Mouse (Mus musculus): Measurements from ENCODE around the gene Tlr6. TPM values are rescaled to one million over a fixed set of nuclear protein-coding genes. Genes with fewer than 3 reads are reported as not detected.

Gene Tlr6
- total RNA-seq, 4 experiments from 2014 or later: 1.4 to 2.8 (median 2.1) TPM

GRCm38 (mm10) chr5:64932775-64933174, 27.1 kb downstream of the Tlr6 start:
- no peak for DNase-seq (ENCODE audit: low spot score in 2 of 2)

DNA sequence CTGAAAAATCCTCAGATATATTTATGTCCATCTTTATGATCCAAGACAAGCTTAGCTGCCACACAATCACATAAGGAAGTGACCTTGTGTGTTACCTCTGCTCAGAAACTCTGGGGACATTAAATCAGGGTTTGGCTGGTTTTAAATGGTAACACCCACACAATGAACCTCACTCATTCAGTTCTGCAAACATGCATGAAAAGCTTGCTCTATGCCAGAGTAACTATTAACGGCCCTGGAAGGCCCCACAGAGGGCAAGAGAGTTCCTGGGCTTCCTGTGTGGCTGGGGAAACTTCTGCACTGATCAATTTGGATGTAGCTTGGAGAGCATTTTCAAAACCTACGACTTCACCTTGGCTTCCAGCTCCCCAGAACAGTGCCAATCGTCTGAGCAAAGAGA, 27.7 kb downstream of the Tlr6 start:
- no peak for DNase-seq (ENCODE audit: low spot score in 2 of 2)

- DNase-seq (ENCODE audit: low spot score in 2 of 2): no peak
Observed at GRCm38 (mm10) chr5:64922891-64923381, 37.0 kb downstream of the Tlr6 start.

DNA sequence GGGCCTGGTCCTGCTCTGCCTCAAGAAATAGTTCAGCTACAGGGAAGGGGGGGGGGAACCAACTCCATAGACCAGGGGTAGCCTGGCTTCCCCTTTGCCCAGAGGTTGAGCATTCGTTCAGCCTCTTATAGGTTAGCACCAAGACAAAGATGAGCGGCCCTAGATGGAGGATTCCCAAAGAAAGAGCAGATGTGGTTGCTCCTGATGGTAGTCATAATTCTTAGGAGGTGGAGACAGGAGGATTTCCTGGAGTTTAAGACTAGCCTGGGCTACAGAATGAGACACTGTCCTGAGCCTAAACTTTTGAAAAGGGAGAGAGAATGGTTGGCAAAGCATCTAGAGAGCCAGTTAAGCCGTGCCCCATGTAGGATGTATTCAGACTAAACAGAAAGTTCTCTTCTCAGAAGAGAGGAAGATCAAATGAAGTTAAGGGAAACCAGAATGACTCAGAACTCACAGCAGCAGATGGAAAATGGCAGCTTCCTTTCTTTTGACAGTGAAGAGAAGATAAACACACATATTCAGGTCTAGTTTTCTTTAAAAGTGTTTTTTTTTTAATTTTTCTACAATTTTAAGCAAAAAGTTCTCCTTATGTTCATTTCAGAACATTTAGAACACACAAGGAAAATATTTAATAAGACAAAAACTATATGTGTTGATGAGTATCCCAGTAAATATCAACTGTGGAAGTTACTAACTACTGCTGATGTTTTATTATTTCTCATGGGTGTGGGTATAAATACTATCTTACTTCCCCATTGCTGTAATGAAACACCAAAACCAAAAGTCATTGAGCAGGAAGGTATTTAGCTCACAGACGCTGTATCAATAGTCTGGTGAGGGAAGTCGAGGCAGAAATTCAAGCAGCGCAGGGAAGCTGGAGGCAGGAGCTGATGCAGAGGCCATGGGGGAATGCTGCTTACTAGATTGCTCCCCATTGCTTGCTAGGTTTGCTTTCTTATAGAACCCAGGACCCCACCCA, 41.0 kb downstream of the Tlr6 start:
- no peak for DNase-seq (ENCODE audit: low spot score in 2 of 2)

- DNase-seq (ENCODE audit: low spot score in 2 of 2): no peak
Observed at GRCm38 (mm10) chr5:64917721-64918120, 42.2 kb downstream of the Tlr6 start.

DNA sequence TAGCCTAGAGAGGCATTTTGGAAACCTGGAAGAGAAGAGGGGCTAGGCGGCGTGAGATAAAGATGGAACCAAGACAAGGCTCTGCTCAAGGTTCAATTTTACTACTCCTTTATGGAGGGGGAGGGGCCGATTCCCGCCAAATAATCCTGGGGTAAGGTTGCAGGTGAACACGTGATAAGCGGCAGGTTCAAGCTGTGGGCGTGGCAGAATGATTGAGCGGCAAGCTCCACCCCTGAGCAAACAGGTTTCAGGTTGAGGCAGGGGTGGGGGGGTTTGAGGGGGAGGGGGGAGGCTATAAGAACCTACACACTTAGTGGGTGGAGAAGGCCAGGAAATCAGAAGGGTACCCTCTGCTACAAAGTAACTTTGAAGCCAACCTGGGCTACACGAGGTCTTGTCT, 42.7 kb downstream of the Tlr6 start:
- no peak for DNase-seq (ENCODE audit: low spot score in 2 of 2)

DNA sequence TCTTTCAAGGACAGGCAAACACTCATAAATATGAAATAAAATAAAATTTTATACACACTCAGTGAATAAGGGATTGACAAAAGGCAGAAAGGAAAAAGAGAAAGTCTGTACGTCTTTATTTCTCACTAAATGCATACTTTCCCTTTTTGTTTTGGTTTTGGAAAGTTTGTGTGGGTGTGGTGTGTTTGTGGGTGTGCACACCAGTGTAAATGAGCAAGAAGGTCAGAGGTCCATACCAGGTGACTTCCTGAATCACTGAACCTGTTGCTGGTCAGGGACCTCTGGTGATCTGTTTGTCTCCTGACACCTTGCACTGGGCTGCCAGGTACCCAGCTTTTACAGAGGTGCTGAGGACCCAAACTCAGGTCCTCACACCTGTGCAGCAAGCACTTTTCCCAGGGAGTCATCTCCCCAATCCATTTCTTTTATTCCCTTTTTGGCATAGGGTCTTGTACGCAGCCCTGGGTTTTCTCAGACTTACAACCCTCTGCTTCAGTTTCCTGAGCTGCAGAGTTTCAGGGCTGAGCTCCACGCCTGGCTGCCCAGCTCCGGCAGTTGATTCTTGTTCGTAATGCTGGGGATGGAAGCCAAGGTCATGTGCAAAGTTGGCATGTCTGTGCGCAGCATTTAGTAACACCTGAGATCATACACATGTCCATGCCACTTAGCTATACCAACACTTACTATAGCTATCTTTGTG, 51.2 kb downstream of the Tlr6 start:
- no peak for DNase-seq (ENCODE audit: low spot score in 2 of 2)

GRCm38 (mm10) chr5:64907906-64908305, 52.0 kb downstream of the Tlr6 start:
- no peak for DNase-seq (ENCODE audit: low spot score in 2 of 2)

DNA sequence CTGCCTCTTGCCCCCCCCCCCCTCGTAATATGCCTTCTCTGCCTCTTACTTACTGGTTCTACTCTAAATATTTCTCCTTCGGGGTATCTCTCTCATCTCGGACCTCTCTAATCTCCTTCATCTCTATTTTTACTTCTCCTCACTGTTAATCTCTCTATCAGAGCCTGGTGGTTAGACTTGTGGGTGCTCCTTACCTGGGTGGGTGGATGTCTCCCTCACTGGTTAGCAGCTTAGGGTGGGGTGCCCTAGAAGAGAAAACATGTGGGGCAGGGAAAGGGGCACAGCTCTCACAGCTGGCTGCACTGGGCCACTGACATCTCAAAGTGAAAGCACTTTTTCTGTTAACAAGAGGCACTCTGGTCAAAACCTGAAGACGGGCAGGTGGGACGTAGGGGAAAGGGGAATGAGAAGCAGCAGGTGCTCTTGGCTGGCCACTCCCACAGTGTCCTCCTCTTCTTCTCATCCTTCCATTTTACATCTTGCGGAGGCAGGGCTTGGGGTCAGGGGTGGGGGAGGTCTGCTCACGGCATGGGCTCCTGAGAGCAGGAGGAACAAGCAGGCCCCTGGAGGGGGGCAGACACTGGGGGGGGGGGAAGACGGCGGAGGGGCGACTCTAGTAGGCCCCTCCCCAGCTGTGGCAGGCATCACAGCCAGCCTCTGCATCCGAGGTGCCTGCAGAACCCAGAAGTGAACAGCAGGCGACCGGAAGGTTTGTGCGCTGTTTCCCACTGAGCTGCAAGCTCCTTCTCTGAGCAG, 54.2 kb downstream of the Tlr6 start:
- DNase-seq (ENCODE audit: low spot score in 2 of 2): no peak

Small RNA genes within 50 kb of the gene (microRNA-seq; reads per million reads assigned to microRNA genes)
- 115 to 186 reads per million in 2 experiments for gene Mir574

Other genes starting within 250 kb of the Tlr6 start
- gene Klf3, start 156.7 kb downstream of the Tlr6 start, total RNA-seq (2022): 10 to 100 TPM; 50.8 to 60.7 (median 54.0) TPM
- 1 to 10 TPM in 2 of 4 experiments, under 1 TPM in 1, not detected in 1; 0.12 to 2.0 (median 1.8) TPM for gene Tlr1, start 26.5 kb downstream of the Tlr6 start, total RNA-seq (2022)
- 10 to 100 TPM in 1 of 4 experiments, 1 to 10 TPM in 3; 4.5 to 10.9 (median 6.7) TPM for gene Fam114a1, start 10.0 kb upstream of the Tlr6 start, total RNA-seq (2022)
- 1 to 10 TPM in 1 of 4 experiments, under 1 TPM in 3; 0.62 to 1.5 (median 0.85) TPM for gene Tmem156, start 132.0 kb upstream of the Tlr6 start, total RNA-seq (2022)
- 10 to 100 TPM; 50.1 to 53.7 (median 52.7) TPM for gene Klhl5, start 147.4 kb upstream of the Tlr6 start, total RNA-seq (2022)
- gene Wdr19, start 239.6 kb upstream of the Tlr6 start, total RNA-seq (2022): 10 to 100 TPM; 23.2 to 25.4 (median 24.1) TPM

Measured in layer of hippocampus, adult 8-10 months (tissue).